ENCODE assay signal across 9 mouse cellular contexts in the genomic region with DNA sequence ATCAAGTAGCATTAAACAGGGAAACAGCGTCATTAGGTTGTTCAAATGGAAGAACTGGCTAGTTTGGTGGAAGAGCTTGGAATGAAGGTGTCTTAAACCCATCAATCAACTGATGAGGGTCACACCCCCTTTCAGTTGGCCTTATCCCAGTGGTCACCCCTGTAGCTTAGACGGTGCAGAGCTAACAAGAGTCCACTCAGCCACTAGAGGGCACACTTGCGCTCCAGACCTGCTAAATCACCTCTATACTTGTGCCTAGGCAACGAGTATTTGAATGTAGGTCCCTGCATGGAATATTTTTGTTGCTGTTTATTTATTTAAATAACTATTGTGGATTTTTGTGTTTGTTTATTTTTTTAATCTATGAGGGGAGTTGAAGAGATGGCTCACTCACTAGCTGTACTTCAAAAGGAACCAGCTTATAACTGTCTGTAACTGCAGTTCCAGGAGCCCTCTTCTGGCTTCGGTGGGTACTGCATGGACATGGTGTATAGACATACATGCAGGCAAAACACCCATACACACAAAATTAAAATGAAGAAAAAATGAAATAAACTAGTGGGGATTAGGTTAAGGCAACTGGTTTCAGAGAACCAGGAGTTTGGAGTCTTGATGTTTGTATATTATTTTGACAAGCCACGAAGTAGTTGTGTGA. TPM values are rescaled to one million over a fixed set of nuclear protein-coding genes. Genes with fewer than 3 reads are reported as not detected.
A peak's percentile ranks its signal among the peaks of the same experiment; 100 is the strongest.
DNase-seq lines count a peak whose midpoint lies in the region; ATAC-seq and TF ChIP-seq lines count a peak whose summit lies in the region.
"Had no signal": no experiment of that assay in that cellular context is flagged by ENCODE, and none has a peak within 500 bp of the region (broad histone marks: within the 10 kb centered on the region; RNA-seq: fewer than 3 reads in every experiment).

No protein-coding gene starts in this region.

- H3K4me3 ChIP-seq in heart, adult 2 months = no peak overlapping the region
- no peak overlapping the region for H3K4me3 ChIP-seq in heart, embryonic 12.5 days
- H3K4me3 ChIP-seq in cortical plate, adult 2 months (ENCODE audit: insufficient read depth, low read length) = no peak overlapping the region
- no peak overlapping the region for H3K4me3 ChIP-seq in midbrain, postnatal 0 days (ENCODE audit: low read depth, low read length)
- H3K4me3 ChIP-seq: limb, embryonic 12.5 days had no signal

- WGBS in heart, adult 2 months = 68% methylated on average over 6 of the region's 6 CpGs
- WGBS in heart, embryonic 12.5 days = 63% methylated on average over 6 of the region's 6 CpGs
- 74% methylated on average over 6 of the region's 6 CpGs for WGBS in midbrain, postnatal 0 days

- peak; percentile 78 for TF ChIP-seq CTCF in heart, adult 2 months (IDR thresholded peaks at IDR 0.05)
- TF ChIP-seq CTCF in cortical plate, adult 2 months (IDR thresholded peaks at IDR 0.05; ENCODE audit: extremely low read depth, insufficient read depth, low read length) = peak; percentile 39
- peak; percentile 79 for TF ChIP-seq CTCF in midbrain, postnatal 0 days (IDR thresholded peaks at IDR 0.05)

- H3K9ac ChIP-seq in heart, adult 2 months (ENCODE audit: low read depth, low read length) = no peak overlapping the region
- no peak overlapping the region for H3K9ac ChIP-seq in heart, embryonic 12.5 days
- H3K9ac ChIP-seq in midbrain, postnatal 0 days (replicated peaks; ENCODE audit: low read length, poor library complexity, severe bottlenecking) = no peak overlapping the region
- H3K9ac ChIP-seq: limb, embryonic 12.5 days had no signal

- TF ChIP-seq POLR2A in heart, adult 2 months (IDR thresholded peaks at IDR 0.05; ENCODE audit: insufficient read depth, low read depth, low read length) = no peak
- no peak for TF ChIP-seq POLR2A in cortical plate, adult 2 months (IDR thresholded peaks at IDR 0.05; ENCODE audit: extremely low read depth, insufficient read depth, low read length)

- intact Hi-C loops in heart, adult 2 months (cut with DNase I) = loop anchor here (1.0 kb wide), 1 partner anchor 107 kb away; no protein-coding TSS in a partner anchor

- H3K27ac ChIP-seq in heart, adult 2 months = no peak overlapping the region
- no peak overlapping the region for H3K27ac ChIP-seq in heart, embryonic 12.5 days (ENCODE audit: poor library complexity, severe bottlenecking)
- H3K27ac ChIP-seq in cortical plate, adult 2 months (ENCODE audit: insufficient read depth, low read length) = no peak overlapping the region
- no peak overlapping the region for H3K27ac ChIP-seq in midbrain, postnatal 0 days (ENCODE audit: low read depth, low read length)
- H3K27ac ChIP-seq: limb, embryonic 12.5 days had no signal

- H3K9me3 ChIP-seq in heart, embryonic 12.5 days (replicated peaks) = peaks cover 6% of the 10 kb centered on the region
- no peaks in the 10 kb centered on the region for H3K9me3 ChIP-seq in midbrain, postnatal 0 days (ENCODE audit: low read length)

- H3K36me3 ChIP-seq in heart, adult 2 months (ENCODE audit: control insufficient read depth, insufficient read depth, low read length) = no peaks in the 10 kb centered on the region
- H3K36me3 ChIP-seq in heart, embryonic 12.5 days = peaks cover 12% of the 10 kb centered on the region
- H3K36me3 ChIP-seq in midbrain, postnatal 0 days (ENCODE audit: insufficient read depth, low read length) = no peaks in the 10 kb centered on the region

- no peak for TF ChIP-seq EP300 in heart, adult 2 months (IDR thresholded peaks at IDR 0.05; ENCODE audit: insufficient read depth, low read depth, low read length)

- no peak for ATAC-seq in heart, embryonic 12.5 days (ENCODE audit: insufficient number of reproducible peaks, low FRiP score)
- no peak for ATAC-seq in midbrain, postnatal 0 days (ENCODE audit: low FRiP score)

- no peaks in the 10 kb centered on the region for H3K4me1 ChIP-seq in heart, adult 2 months (ENCODE audit: control insufficient read depth, insufficient read depth, low read length)
- no peaks in the 10 kb centered on the region for H3K4me1 ChIP-seq in heart, embryonic 12.5 days (replicated peaks)
- no peaks in the 10 kb centered on the region for H3K4me1 ChIP-seq in cortical plate, adult 2 months (ENCODE audit: control insufficient read depth, insufficient read depth, low read length)
- H3K4me1 ChIP-seq in midbrain, postnatal 0 days (ENCODE audit: insufficient read depth, low read length) = no peaks in the 10 kb centered on the region
- H3K4me1 ChIP-seq: limb, embryonic 12.5 days had no signal

- no peaks in the 10 kb centered on the region for H3K79me2 ChIP-seq in heart, adult 2 months (replicated peaks; ENCODE audit: control insufficient read depth, insufficient read depth, low read length)

- no peaks in the 10 kb centered on the region for H3K27me3 ChIP-seq in heart, adult 2 months (ENCODE audit: control insufficient read depth, insufficient read depth, low read length)
- no peaks in the 10 kb centered on the region for H3K27me3 ChIP-seq in heart, embryonic 12.5 days (replicated peaks)
- H3K27me3 ChIP-seq in midbrain, postnatal 0 days (ENCODE audit: insufficient read depth, low read length) = no peaks in the 10 kb centered on the region
- H3K27me3 ChIP-seq: limb, embryonic 12.5 days had no signal

- no peak overlapping the region for H3K4me2 ChIP-seq in heart, embryonic 12.5 days
- H3K4me2 ChIP-seq in midbrain, postnatal 0 days (ENCODE audit: low read depth, low read length, poor library complexity, severe bottlenecking) = no peak overlapping the region
- H3K4me2 ChIP-seq: limb, embryonic 12.5 days had no signal

- DNase-seq in heart, adult 2 months = peak; percentile 34 to 71
- DNase-seq in urinary bladder, postnatal 25 days (ENCODE audit: low spot score) = peak; percentile 59
- no peak for DNase-seq in urinary bladder, adult 2 months (ENCODE audit: low spot score)
- peak; percentile 88 to 89 for DNase-seq in kidney, postnatal 4 days
- DNase-seq in midbrain, postnatal 0 days (ENCODE audit: low spot score) = peak; percentile 73
- DNase-seq in thymus, postnatal 25 days = peak; percentile 85

RNA-seq across cellular contexts. Expression of gene Fbln1, which starts 52.2 kb away (rescaled TPM):
- total RNA-seq in heart, adult 2 months (2021) = 10 to 100 TPM; 88.9 to 96.1 TPM
- 174 and 240 TPM in 2 replicates for polyA plus RNA-seq in heart, adult 2 months (2012; rRNA removed)
- polyA plus RNA-seq in heart, embryonic 12.5 days (2016; fragmentation: Nextera tagmentation; extraction: Ambion mirVana) = 142 and 145 TPM in 2 replicates
- polyA plus RNA-seq in urinary bladder, adult 2 months (2012; rRNA removed) = 489 and 829 TPM in 2 replicates
- 8.7 and 10.9 TPM in 2 replicates for polyA plus RNA-seq in cortical plate, adult 2 months (2012; rRNA removed)
- total RNA-seq in midbrain, postnatal 0 days (2014; rRNA removed) = 57.8 and 64.5 TPM in 2 replicates
- polyA plus RNA-seq in midbrain, postnatal 0 days (2015; fragmentation: Nextera tagmentation; extraction: Ambion mirVana) = 46.2 and 48.5 TPM in 2 replicates
